Mouse (Mus musculus) myocyte (in vitro differentiated cells): ENCODE data around the gene Ifitm5. TPM values are rescaled to one million over a fixed set of nuclear protein-coding genes. Genes with fewer than 3 reads are reported as not detected.
A peak's percentile ranks its signal among the peaks of the same experiment; 100 is the strongest.

Experiments
- H3K27me3 ChIP-seq: one replicate; pipeline ENCODE4 v1.6.1; 2011; ENCODE audit not compliant: control insufficient read depth, insufficient read depth, insufficient read length
- H3K36me3 ChIP-seq: one replicate; pipeline ENCODE4 v1.6.1; 2011; ENCODE audit not compliant: control insufficient read depth, insufficient read depth
- H3K4me2 ChIP-seq: one replicate; pipeline ENCODE4 v1.6.1; 2011; ENCODE audit warnings: low read depth, control low read depth
- H3K4me3 ChIP-seq: one replicate; pipeline ENCODE4 v1.5.1; 2011; ENCODE audit warnings: mild to moderate bottlenecking, control low read depth, moderate library complexity
- H3K79me2 ChIP-seq: one replicate; pipeline ENCODE4 v1.6.1; 2011; ENCODE audit not compliant: control insufficient read depth, insufficient read depth
- H3ac ChIP-seq: one replicate; pipeline ENCODE4 v1.6.1; 2011; ENCODE audit not compliant: control insufficient read depth, insufficient read length
- CEBPB ChIP-seq: IDR thresholded peaks from 2 replicates; pipeline ENCODE4 v1.6.1; 2011; ENCODE audit warnings: mild to moderate bottlenecking, moderate library complexity; ENCODE audit not compliant: poor library complexity, insufficient read depth, severe bottlenecking
- E2F4 ChIP-seq: IDR thresholded peaks from one replicate; pipeline ENCODE4 v1.6.1; 2011; ENCODE audit warnings: mild to moderate bottlenecking, control low read depth, moderate library complexity; ENCODE audit not compliant: insufficient read depth
- MAX ChIP-seq: IDR thresholded peaks from one replicate; pipeline ENCODE4 v1.6.1; 2011; ENCODE audit warnings: low read depth, mild to moderate bottlenecking, control low read depth
- MYOD1 ChIP-seq, 3 experiments: IDR thresholded peaks; one replicate each; pipeline ENCODE4 v1.6.1; 2011; ENCODE audit warnings: control low read depth in 2 of 3, low read depth in 2 of 3, mild to moderate bottlenecking in 2 of 3, moderate library complexity in 1 of 3; ENCODE audit not compliant: insufficient read length in 2 of 3, control insufficient read depth in 1 of 3
- MYOG ChIP-seq, 3 experiments: IDR thresholded peaks; one replicate each; pipeline ENCODE4 v1.6.1; 2011; ENCODE audit warnings: control low read depth in 2 of 3, low read depth in 2 of 3, mild to moderate bottlenecking in 2 of 3; ENCODE audit not compliant: insufficient read length in 2 of 3, control insufficient read depth in 1 of 3, insufficient read depth in 1 of 3
- POLR2A ChIP-seq: IDR thresholded peaks from one replicate; pipeline ENCODE4 v1.6.1; 2011; ENCODE audit warnings: low read depth, mild to moderate bottlenecking, control low read depth, moderate library complexity; ENCODE audit not compliant: insufficient read length
- POLR2AphosphoS2 ChIP-seq: IDR thresholded peaks from one replicate; pipeline ENCODE4 v1.6.1; 2011; ENCODE audit warnings: low read depth, control low read depth; ENCODE audit not compliant: insufficient read length
- REST ChIP-seq: IDR thresholded peaks from one replicate; pipeline ENCODE4 v1.6.1; 2011; ENCODE audit warnings: mild to moderate bottlenecking, control low read depth, moderate library complexity; ENCODE audit not compliant: insufficient read depth, insufficient read length
- SRF ChIP-seq: IDR thresholded peaks from one replicate; pipeline ENCODE4 v1.6.1; 2011; ENCODE audit warnings: low read depth; ENCODE audit not compliant: control insufficient read depth, insufficient read length
- TCF12 ChIP-seq: IDR thresholded peaks from one replicate; pipeline ENCODE4 v1.6.1; 2011; ENCODE audit warnings: mild to moderate bottlenecking, control low read depth; ENCODE audit not compliant: poor library complexity, insufficient read depth, severe bottlenecking
- TCF3 ChIP-seq: IDR thresholded peaks from one replicate; pipeline ENCODE4 v1.6.1; 2011; ENCODE audit warnings: low read depth, control low read depth; ENCODE audit not compliant: insufficient read length
- USF1 ChIP-seq: IDR thresholded peaks from one replicate; pipeline ENCODE4 v1.6.1; 2011; ENCODE audit warnings: low read depth, mild to moderate bottlenecking, control low read depth, moderate library complexity
- polyA plus RNA-seq: library from polyadenylated mRNA; unstranded; fragments of >200 nt; fragmentation: generic; extraction: Trizol; gene quantifications from one replicate; pipeline ENCODE4 v1.2.1, GENCODE M21; 2012; ENCODE audit warnings: missing spikeins

The Ifitm5 gene
- polyA plus RNA-seq, 1 experiment = 0.47 TPM

DNA sequence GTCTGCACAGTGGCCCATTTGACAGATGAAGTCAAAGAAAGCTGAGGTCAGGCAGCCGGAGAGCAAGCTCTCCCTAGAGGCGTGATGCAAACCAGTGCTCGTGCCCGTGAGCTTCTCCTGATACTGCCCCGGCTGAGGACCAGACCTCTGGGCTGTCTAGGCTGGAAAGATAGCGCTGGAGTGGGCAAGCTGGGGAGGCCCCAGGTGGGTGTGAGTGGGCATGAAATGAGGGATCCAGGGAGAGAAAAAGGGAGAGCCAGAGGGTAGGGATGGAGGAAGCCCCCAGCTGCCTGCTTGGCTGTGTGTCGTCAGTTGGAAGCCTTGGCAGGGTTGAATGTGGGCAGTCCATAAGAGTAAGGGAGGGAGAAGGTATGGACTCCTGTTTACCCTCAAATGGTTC lies 5.9 kb downstream of the Ifitm5 start:
- no peaks in the 10 kb centered on the region for H3K27me3 ChIP-seq
- H3K4me3 ChIP-seq = no peak overlapping the region
- H3K79me2 ChIP-seq = no peaks in the 10 kb centered on the region
- no peak overlapping the region for H3ac ChIP-seq
- H3K36me3 ChIP-seq = peaks cover 14% of the 10 kb centered on the region
- H3K4me2 ChIP-seq = no peak overlapping the region
- TF ChIP-seq MYOD1 (IDR thresholded peaks at IDR 0.05; ENCODE audit: control insufficient read depth in 1 of 3, insufficient read length in 2 of 3, low read depth in 2 of 3) (no peak), E2F4 (no peak), POLR2AphosphoS2 (peak; percentile 15), CEBPB (no peak), REST (no peak)

DNA sequence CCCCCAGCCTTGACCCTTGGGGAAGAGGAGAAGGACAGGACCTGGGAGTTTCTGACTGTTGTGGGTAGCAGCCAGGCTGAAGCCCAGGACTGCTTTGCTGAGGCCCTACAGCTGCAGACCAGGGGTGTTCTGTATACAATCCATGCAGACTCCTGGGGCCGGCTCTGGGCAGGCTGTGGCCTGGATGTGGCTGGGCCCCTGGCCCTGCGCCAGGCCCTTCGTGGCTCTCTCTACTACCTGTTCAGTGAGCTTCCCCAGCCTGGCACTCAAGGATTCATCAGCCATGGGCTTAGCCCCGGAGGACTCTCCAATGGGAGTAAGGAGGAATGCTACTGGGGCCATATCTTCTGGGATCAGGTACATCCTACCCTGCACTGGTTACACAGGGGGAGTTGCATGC lies 6.7 kb downstream of the Ifitm5 start:
- TF ChIP-seq MYOD1 (IDR thresholded peaks at IDR 0.05; ENCODE audit: control insufficient read depth in 1 of 3, insufficient read length in 2 of 3, low read depth in 2 of 3) = no peak
- no peak for TF ChIP-seq POLR2A
- TF ChIP-seq SRF = no peak
- no peak for TF ChIP-seq POLR2AphosphoS2
- no peak for TF ChIP-seq TCF12
- no peak for TF ChIP-seq CEBPB
- TF ChIP-seq MYOG (IDR thresholded peaks at IDR 0.05; ENCODE audit: control insufficient read depth in 1 of 3, insufficient read depth in 1 of 3, insufficient read length in 2 of 3, low read depth in 2 of 3) = no peak
- TF ChIP-seq MAX = no peak
- TF ChIP-seq REST = no peak
- TF ChIP-seq USF1 = no peak
- TF ChIP-seq E2F4 = no peak
- no peak for TF ChIP-seq TCF3
- H3K4me2 ChIP-seq = no peak overlapping the region
- no peaks in the 10 kb centered on the region for H3K27me3 ChIP-seq
- no peaks in the 10 kb centered on the region for H3K79me2 ChIP-seq
- H3ac ChIP-seq = no peak overlapping the region
- H3K36me3 ChIP-seq = peaks cover 14% of the 10 kb centered on the region
- H3K4me3 ChIP-seq = no peak overlapping the region

DNA sequence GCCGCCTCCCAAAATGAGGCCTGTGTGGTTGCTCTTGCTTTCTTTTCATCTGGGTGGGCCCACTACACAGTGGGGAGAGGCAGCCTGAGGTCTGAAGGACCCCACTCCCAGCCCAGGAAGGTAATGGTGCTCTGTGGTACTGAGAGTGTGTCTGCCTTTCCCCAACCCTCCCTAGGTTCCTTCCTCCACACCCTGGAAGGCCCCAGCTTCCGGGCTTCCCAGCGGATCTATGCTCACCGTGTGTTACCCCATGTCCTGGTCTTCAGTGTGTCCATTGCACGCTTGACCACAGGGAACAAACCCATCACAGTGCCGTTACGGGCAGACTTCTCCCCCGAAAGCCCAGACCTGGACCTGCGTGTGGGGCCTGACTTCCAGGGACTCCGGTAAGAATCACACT lies 7.3 kb downstream of the Ifitm5 start:
- Histone ChIP-seq H3K4me3 (peak overlapping the region; percentile 72), H3ac (peak overlapping the region; percentile 27), H3K79me2 (no peaks in the 10 kb centered on the region), H3K4me2 (peak overlapping the region; percentile 83), H3K27me3 (no peaks in the 10 kb centered on the region), H3K36me3 (peaks cover 9% of the 10 kb centered on the region)
- no peak for TF ChIP-seq TCF3
- no peak for TF ChIP-seq POLR2AphosphoS2
- no peak for TF ChIP-seq CEBPB
- no peak for TF ChIP-seq MYOG (IDR thresholded peaks at IDR 0.05; ENCODE audit: control insufficient read depth in 1 of 3, insufficient read depth in 1 of 3, insufficient read length in 2 of 3, low read depth in 2 of 3)

DNA sequence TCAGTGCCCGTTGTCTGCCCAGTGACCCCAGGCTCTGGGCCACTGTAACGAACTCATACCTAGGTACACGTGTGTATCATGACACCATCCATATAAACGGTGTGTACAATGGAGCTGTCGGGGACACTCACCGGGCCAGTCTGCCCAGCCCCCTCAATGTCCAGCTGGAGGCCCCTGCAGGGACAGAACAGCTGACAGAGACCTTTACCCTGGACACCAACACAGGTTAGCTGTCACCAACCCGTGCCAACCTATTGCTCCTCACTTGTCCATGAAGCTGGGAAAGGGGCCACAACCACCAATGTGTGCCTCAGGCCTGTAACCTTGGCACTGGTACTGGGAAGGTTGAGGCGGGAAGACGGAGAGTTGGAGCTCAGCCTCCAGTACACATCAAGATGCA lies 7.8 kb downstream of the Ifitm5 start:
- Histone ChIP-seq H3K36me3 (peaks cover 5% of the 10 kb centered on the region), H3ac (peak overlapping the region; percentile 27), H3K27me3 (no peaks in the 10 kb centered on the region), H3K4me3 (peak overlapping the region; percentile 72), H3K4me2 (peak overlapping the region; percentile 83), H3K79me2 (no peaks in the 10 kb centered on the region)
- no peak for TF ChIP-seq MYOD1 (IDR thresholded peaks at IDR 0.05; ENCODE audit: control insufficient read depth in 1 of 3, insufficient read length in 2 of 3, low read depth in 2 of 3)
- TF ChIP-seq POLR2AphosphoS2 = peak; percentile 14

DNA sequence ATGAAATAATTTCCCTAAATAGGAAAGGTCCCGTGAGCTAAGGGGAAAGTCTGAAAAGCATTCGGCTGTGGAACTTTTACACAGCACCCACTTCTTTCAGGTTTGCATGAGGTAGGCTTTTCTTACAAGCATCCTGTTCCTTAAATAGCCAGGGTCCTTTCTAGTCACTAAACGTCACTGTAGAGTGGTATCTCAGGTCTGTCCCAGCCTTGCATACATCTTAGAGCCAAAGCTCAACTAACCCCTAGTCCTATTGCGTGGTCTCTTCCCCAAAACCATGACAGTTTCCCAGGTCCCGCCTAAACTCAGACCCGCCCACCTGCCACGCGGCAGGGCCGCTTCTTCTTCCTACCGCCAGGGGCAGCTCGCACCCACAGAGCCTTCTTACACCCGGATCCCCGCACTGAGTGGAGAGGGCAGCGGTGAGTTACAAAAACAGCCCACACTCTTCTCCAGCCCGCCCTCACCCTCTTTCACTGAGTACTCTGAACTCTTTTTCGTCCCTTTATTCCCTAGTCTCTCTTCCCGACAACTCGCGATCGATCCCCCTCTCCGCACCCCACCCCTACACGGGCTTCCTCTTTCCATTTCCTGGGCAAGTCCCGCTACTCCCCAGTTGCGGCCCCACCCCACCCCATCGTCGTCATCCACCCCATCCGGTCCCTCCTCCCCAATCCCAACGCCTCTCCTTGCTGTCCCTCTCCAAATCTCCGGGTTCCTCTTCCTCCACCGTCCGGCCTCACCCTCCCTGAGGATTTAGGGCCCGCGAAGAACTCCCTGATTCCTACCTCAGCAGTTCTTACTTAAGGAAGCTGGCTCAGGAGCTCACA lies 8.7 kb downstream of the Ifitm5 start, which contains the start of gene Pgghg:
Pgghg (plus strand) TSS at position 170 of the 830 bp plus-strand sequence.
- Histone ChIP-seq H3K27me3 (peaks cover under 1% of the 10 kb centered on the region), H3K79me2 (no peaks in the 10 kb centered on the region), H3K4me2 (peak within 1 kb of the TSS; percentile 83), H3K4me3 (peak within 1 kb of the TSS; percentile 72), H3K36me3 (no peaks in the 10 kb centered on the region), H3ac (peak within 1 kb of the TSS; percentile 27)
- peak in 1 of 3 experiments; percentile 30 for TF ChIP-seq MYOG (IDR thresholded peaks at IDR 0.05; ENCODE audit: control insufficient read depth in 1 of 3, insufficient read depth in 1 of 3, insufficient read length in 2 of 3, low read depth in 2 of 3)
- peak; percentile 25 for TF ChIP-seq POLR2A
- no peak for TF ChIP-seq MAX
- no peak for TF ChIP-seq USF1
- TF ChIP-seq MYOD1 (IDR thresholded peaks at IDR 0.05; ENCODE audit: control insufficient read depth in 1 of 3, insufficient read length in 2 of 3, low read depth in 2 of 3) = peak in 1 of 3 experiments; percentile 14
- no peak for TF ChIP-seq CEBPB
